Mouse (Mus musculus): ENCODE data around the gene Cpeb1. TPM values are rescaled to one million over a fixed set of nuclear protein-coding genes. Genes with fewer than 3 reads are reported as not detected.
A peak's percentile ranks its signal among the peaks of the same experiment; 100 is the strongest.

Cpeb1 gene
- polyA plus RNA-seq, 2 experiments: 0.03 TPM; not detected in 1

DNA sequence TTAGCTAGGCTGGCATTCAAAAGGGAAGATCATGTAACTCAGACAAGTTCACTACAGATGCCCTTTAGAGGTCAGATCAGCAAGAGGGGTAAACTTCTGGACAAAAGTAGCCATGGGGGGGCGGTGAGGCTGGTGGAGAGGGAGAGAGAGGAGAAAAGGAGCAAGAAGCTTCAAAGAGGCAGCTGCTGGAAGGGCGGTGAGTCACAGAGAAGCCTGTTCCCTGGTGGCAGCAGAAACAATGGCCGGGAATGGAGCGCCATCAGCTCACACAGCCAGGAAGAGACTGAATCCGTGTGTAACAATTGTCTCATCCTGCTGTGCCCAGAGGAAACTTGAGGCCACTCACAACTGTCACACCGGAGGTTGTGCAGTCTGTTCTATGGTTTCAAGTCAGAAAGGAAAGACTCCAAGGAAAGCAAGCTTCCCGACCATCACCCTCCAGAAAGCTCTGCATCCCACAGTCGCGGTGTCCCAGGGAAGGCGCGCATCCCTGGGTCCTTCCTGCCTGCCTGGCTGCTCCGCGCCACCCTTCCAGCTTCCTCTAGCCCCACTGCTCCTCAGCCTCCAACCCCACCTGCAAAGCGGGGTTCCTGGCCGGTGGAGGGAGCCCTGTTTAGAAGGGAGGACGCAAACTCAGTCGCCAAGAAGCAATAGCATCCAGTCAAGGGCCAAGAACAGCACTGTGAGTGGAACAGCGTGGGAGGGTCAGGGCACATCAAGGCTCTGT, 119.4 kb downstream of the Cpeb1 start:
- no peak overlapping the region for H3K9ac ChIP-seq (replicated peaks)
- ATAC-seq (ENCODE audit: insufficient read depth): no peak
- DNase-seq (ENCODE audit: low read depth in 3 of 3, low spot score in 3 of 3): no peak
- no peaks in the 10 kb centered on the region for H3K4me1 ChIP-seq (replicated peaks; ENCODE audit: control insufficient read depth in 2 of 2, insufficient read depth in 2 of 2, low read length in 1 of 2)
- no peak overlapping the region for H3K4me2 ChIP-seq (ENCODE audit: low read depth)
- no peak overlapping the region for H3K27ac ChIP-seq
- no peaks in the 10 kb centered on the region for H3K9me3 ChIP-seq (ENCODE audit: control insufficient read depth, low read length)
- WGBS (ENCODE audit: insufficient replicate concordance): 77% methylated on average over 18 of the region's 18 CpGs
- H3K27me3 ChIP-seq (ENCODE audit: control insufficient read depth, insufficient read depth, low read length): no peaks in the 10 kb centered on the region
- TF ChIP-seq CTCF (IDR thresholded peaks at IDR 0.05; ENCODE audit: low read depth): no peak
- H3K36me3 ChIP-seq (replicated peaks; ENCODE audit: control insufficient read depth, insufficient read depth, low read depth): peaks cover 9% of the 10 kb centered on the region
- no peak overlapping the region for H3K4me3 ChIP-seq (ENCODE audit: insufficient read depth in 1 of 2, low read depth in 2 of 2, low read length in 2 of 2)

GRCm38 (mm10) chr7:81331851-81332250, 123.4 kb downstream of the Cpeb1 start:
- Histone ChIP-seq H3K9ac (replicated peaks) (no peak overlapping the region), H3K4me1 (replicated peaks; ENCODE audit: control insufficient read depth in 2 of 2, insufficient read depth in 2 of 2, low read length in 1 of 2) (no peaks in the 10 kb centered on the region), H3K27me3 (ENCODE audit: control insufficient read depth, insufficient read depth, low read length) (no peaks in the 10 kb centered on the region), H3K27ac (no peak overlapping the region), H3K9me3 (ENCODE audit: control insufficient read depth, low read length) (no peaks in the 10 kb centered on the region), H3K36me3 (replicated peaks; ENCODE audit: control insufficient read depth, insufficient read depth, low read depth) (peaks cover 3% of the 10 kb centered on the region; the same call in 1 of the 2 replicates), H3K4me3 (ENCODE audit: insufficient read depth in 1 of 2, low read depth in 2 of 2, low read length in 2 of 2) (no peak overlapping the region), H3K4me2 (ENCODE audit: low read depth) (no peak overlapping the region)
- TF ChIP-seq EP300 (IDR thresholded peaks at IDR 0.05; ENCODE audit: low read depth): no peak
- TF ChIP-seq CTCF (IDR thresholded peaks at IDR 0.05; ENCODE audit: low read depth): no peak
- ATAC-seq (ENCODE audit: insufficient read depth): 0 out of 2 replicates have a peak, but pooled peaks have one; percentile 18
- no peak for DNase-seq (ENCODE audit: low read depth in 3 of 3, low spot score in 3 of 3)
- 69% methylated on average over 7 of the region's 7 CpGs for WGBS (ENCODE audit: insufficient replicate concordance)

DNA sequence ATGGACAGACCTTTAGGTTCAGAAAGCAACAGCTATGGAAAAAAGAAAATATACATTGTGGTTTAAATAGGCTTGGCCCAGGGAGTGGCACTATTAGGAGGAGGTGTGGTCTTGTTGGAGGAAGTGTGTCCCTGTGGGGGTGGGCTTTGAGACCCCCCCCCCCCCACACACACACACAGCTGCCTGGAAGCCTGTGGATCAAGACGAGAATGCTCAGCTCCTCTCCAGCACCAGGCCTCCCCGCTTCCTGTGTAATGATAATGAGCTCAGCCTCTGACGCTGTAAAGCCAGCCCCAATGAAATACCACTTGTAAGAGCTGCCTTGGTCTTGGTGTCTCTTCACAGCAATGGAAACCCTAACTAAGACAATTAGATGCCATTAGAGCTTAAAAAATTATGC, 124.5 kb downstream of the Cpeb1 start:
- Histone ChIP-seq H3K27ac (no peak overlapping the region), H3K4me3 (ENCODE audit: insufficient read depth in 1 of 2, low read depth in 2 of 2, low read length in 2 of 2) (no peak overlapping the region), H3K4me2 (ENCODE audit: low read depth) (no peak overlapping the region), H3K9ac (replicated peaks) (no peak overlapping the region), H3K9me3 (ENCODE audit: control insufficient read depth, low read length) (no peaks in the 10 kb centered on the region), H3K4me1 (replicated peaks; ENCODE audit: control insufficient read depth in 2 of 2, insufficient read depth in 2 of 2, low read length in 1 of 2) (no peaks in the 10 kb centered on the region; a peak in 1 of 4 replicates), H3K27me3 (ENCODE audit: control insufficient read depth, insufficient read depth, low read length) (no peaks in the 10 kb centered on the region), H3K36me3 (replicated peaks; ENCODE audit: control insufficient read depth, insufficient read depth, low read depth) (peaks cover 3% of the 10 kb centered on the region; the same call in 1 of the 2 replicates)
- ATAC-seq (ENCODE audit: insufficient read depth) (no peak), DNase-seq (ENCODE audit: low read depth in 3 of 3, low spot score in 3 of 3) (no peak)
- no peak for TF ChIP-seq CTCF (IDR thresholded peaks at IDR 0.05; ENCODE audit: low read depth)
- TF ChIP-seq EP300 (IDR thresholded peaks at IDR 0.05; ENCODE audit: low read depth): no peak
- 22% methylated on average over 3 of the region's 3 CpGs for WGBS (ENCODE audit: insufficient replicate concordance)

DNA sequence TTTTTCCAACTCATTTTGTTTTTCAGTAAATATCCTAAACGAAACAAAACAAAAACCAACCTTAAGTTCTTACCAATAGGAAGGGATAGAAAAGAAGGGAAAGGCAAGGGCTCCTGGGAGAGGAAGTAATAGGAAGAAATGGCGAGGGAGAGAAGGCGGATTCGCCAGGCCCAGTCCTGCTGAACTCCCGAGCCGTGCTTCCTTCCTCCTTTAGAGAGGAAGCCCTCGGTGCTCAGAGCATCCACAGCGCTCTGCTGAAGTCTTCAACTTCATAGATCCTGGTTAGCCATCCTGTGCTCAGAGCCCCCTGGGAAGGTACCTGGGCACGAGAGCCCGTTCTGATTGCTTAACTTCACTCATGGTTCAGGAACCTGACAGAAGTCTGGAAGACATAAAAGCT, 127.6 kb downstream of the Cpeb1 start:
- Histone ChIP-seq H3K9ac (replicated peaks) (no peak overlapping the region), H3K9me3 (ENCODE audit: control insufficient read depth, low read length) (no peaks in the 10 kb centered on the region), H3K4me2 (ENCODE audit: low read depth) (no peak overlapping the region), H3K4me1 (replicated peaks; ENCODE audit: control insufficient read depth in 2 of 2, insufficient read depth in 2 of 2, low read length in 1 of 2) (no peaks in the 10 kb centered on the region; a peak in 1 of 4 replicates), H3K27me3 (ENCODE audit: control insufficient read depth, insufficient read depth, low read length) (no peaks in the 10 kb centered on the region), H3K36me3 (replicated peaks; ENCODE audit: control insufficient read depth, insufficient read depth, low read depth) (peaks cover 3% of the 10 kb centered on the region; the same call in 1 of the 2 replicates), H3K27ac (no peak overlapping the region), H3K4me3 (ENCODE audit: insufficient read depth in 1 of 2, low read depth in 2 of 2, low read length in 2 of 2) (no peak overlapping the region)
- 42% methylated on average over 10 of the region's 10 CpGs for WGBS (ENCODE audit: insufficient replicate concordance)
- TF ChIP-seq CTCF (IDR thresholded peaks at IDR 0.05; ENCODE audit: low read depth) (no peak), EP300 (IDR thresholded peaks at IDR 0.05; ENCODE audit: low read depth) (no peak)
- ATAC-seq (ENCODE audit: insufficient read depth): no peak
- DNase-seq (ENCODE audit: low read depth in 3 of 3, low spot score in 3 of 3): no peak

- no peak for TF ChIP-seq CTCF (IDR thresholded peaks at IDR 0.05; ENCODE audit: low read depth)
- no peak for TF ChIP-seq EP300 (IDR thresholded peaks at IDR 0.05; ENCODE audit: low read depth)
- no peaks in the 10 kb centered on the region for H3K9me3 ChIP-seq (ENCODE audit: control insufficient read depth, low read length)
- DNase-seq (ENCODE audit: low read depth in 3 of 3, low spot score in 3 of 3): no peak
- ATAC-seq (ENCODE audit: insufficient read depth): peak; percentile 65
- WGBS (ENCODE audit: insufficient replicate concordance): 54% methylated on average over 6 of the region's 6 CpGs
- H3K9ac ChIP-seq (replicated peaks): no peak overlapping the region
- H3K27ac ChIP-seq: no peak overlapping the region
- H3K36me3 ChIP-seq (replicated peaks; ENCODE audit: control insufficient read depth, insufficient read depth, low read depth): no peaks in the 10 kb centered on the region
- no peak overlapping the region for H3K4me2 ChIP-seq (ENCODE audit: low read depth)
- no peaks in the 10 kb centered on the region for H3K27me3 ChIP-seq (ENCODE audit: control insufficient read depth, insufficient read depth, low read length)
- H3K4me1 ChIP-seq (replicated peaks; ENCODE audit: control insufficient read depth in 2 of 2, insufficient read depth in 2 of 2, low read length in 1 of 2): no peaks in the 10 kb centered on the region; a peak in 1 of 4 replicates
- no peak overlapping the region for H3K4me3 ChIP-seq (ENCODE audit: insufficient read depth in 1 of 2, low read depth in 2 of 2, low read length in 2 of 2)
These were observed 128.4 kb downstream of the Cpeb1 start for GRCm38 (mm10) chr7:81326859-81327258.

All from liver, embryonic 14.5 days (tissue).